Mouse (Mus musculus) lung, embryonic 16.5 days (tissue): ENCODE results near the gene Tm7sf2. TPM values are rescaled to one million over a fixed set of nuclear protein-coding genes. Genes with fewer than 3 reads are reported as not detected.
A peak's percentile ranks its signal among the peaks of the same experiment; 100 is the strongest.

Experiments
- ATAC-seq: fragments of 200-750 bp; cut with Nextera tagmentation; 2 replicates; pipeline ENCODE4 v1.8.0; 2017; ENCODE audit warnings: low read depth, mild to moderate bottlenecking, moderate library complexity
- H3K27ac ChIP-seq: fragments of 300-500 bp; sonication (generic); 2 replicates; pipeline ENCODE4 v1.5.1; 2014; ENCODE audit warnings: mild to moderate bottlenecking, control low read depth, low read length
- H3K27me3 ChIP-seq: fragments of 300-500 bp; sonication (generic); 2 replicates; pipeline ENCODE4 v1.6.1; 2014; ENCODE audit warnings: low read depth, low read length, mixed read lengths; ENCODE audit not compliant: control insufficient read depth, insufficient read depth
- H3K36me3 ChIP-seq: fragments of 300-500 bp; sonication (generic); 2 replicates; pipeline ENCODE4 v1.6.1; 2014; ENCODE audit warnings: low read length; ENCODE audit not compliant: control insufficient read depth, insufficient read depth
- H3K4me1 ChIP-seq: fragments of 300-500 bp; sonication (generic); replicated peaks from 2 replicates; pipeline ENCODE4 v1.6.1; 2014; ENCODE audit warnings: low read length, mixed read lengths; ENCODE audit not compliant: control insufficient read depth, insufficient read depth
- H3K4me2 ChIP-seq: fragments of 300-500 bp; sonication (generic); 2 replicates; pipeline ENCODE4 v1.6.1; 2014; ENCODE audit warnings: low read depth, low read length, control low read depth
- H3K4me3 ChIP-seq: fragments of 300-500 bp; sonication (generic); 2 replicates; pipeline ENCODE4 v1.5.1; 2014; ENCODE audit warnings: mild to moderate bottlenecking, low read length, control low read depth
- H3K9ac ChIP-seq: fragments of 300-500 bp; sonication (generic); 2 replicates; pipeline ENCODE4 v1.6.1; 2014; ENCODE audit warnings: low read length, control low read depth
- H3K9me3 ChIP-seq: fragments of 300-500 bp; sonication (generic); 2 replicates; pipeline ENCODE4 v1.6.1; 2016; ENCODE audit warnings: low read length; ENCODE audit not compliant: control insufficient read depth
- WGBS: fragments of 180-500 bp; shearing (Covaris S2); extraction: QIAGEN DNeasy Blood & Tissue Kit; methylation state at CpG from one replicate; pipeline ENCODE4 v1.1.7; 2014; 5-methylcytosine and 5-hydroxymethylcytosine counted together
- polyA plus RNA-seq: library from polyadenylated mRNA; unstranded; fragments of >200 nt; fragmentation: Nextera tagmentation; extraction: Ambion mirVana; gene quantifications from 2 replicates; pipeline ENCODE4 v1.2.1, GENCODE M21; 2015

The Tm7sf2 gene
- polyA plus RNA-seq, 1 experiment from 2014 or later: 12.1 TPM

GRCm38 (mm10) chr19:6097847-6098246 is 29.7 kb upstream of the Tm7sf2 start:
- Histone ChIP-seq H3K4me3 (no peak overlapping the region), H3K9ac (no peak overlapping the region), H3K36me3 (no peaks in the 10 kb centered on the region), H3K27me3 (no peaks in the 10 kb centered on the region), H3K4me1 (no peaks in the 10 kb centered on the region), H3K4me2 (no peak overlapping the region), H3K9me3 (no peaks in the 10 kb centered on the region), H3K27ac (no peak overlapping the region)
- WGBS: 75% methylated on average over 3 of the region's 3 CpGs
- no peak for ATAC-seq

GRCm38 (mm10) chr19:6094119-6094518 is 25.9 kb upstream of the Tm7sf2 start, which contains the start of gene AC131692.1:
AC131692.1 (plus strand) TSS chr19:6094419.
- 86% methylated on average over 7 of the region's 7 CpGs for WGBS
- H3K4me2 ChIP-seq: no peak within 1 kb of the TSS
- H3K36me3 ChIP-seq: peaks cover 13% of the 10 kb centered on the region
- H3K4me3 ChIP-seq: no peak within 1 kb of the TSS
- H3K9me3 ChIP-seq: no peaks in the 10 kb centered on the region
- no peak within 1 kb of the TSS for H3K9ac ChIP-seq
- H3K27me3 ChIP-seq: no peaks in the 10 kb centered on the region
- no peaks in the 10 kb centered on the region for H3K4me1 ChIP-seq
- no peak within 1 kb of the TSS for H3K27ac ChIP-seq
- ATAC-seq: no peak

- Histone ChIP-seq H3K36me3 (peaks cover 17% of the 10 kb centered on the region), H3K4me2 (no peak overlapping the region), H3K9ac (no peak overlapping the region), H3K27me3 (no peaks in the 10 kb centered on the region), H3K9me3 (no peaks in the 10 kb centered on the region), H3K4me1 (peaks cover 11% of the 10 kb centered on the region), H3K27ac (no peak overlapping the region), H3K4me3 (no peak overlapping the region)
- ATAC-seq: no peak
- WGBS: 96% methylated on average over 13 of the region's 13 CpGs
Measured at GRCm38 (mm10) chr19:6088841-6089240, 20.7 kb upstream of the Tm7sf2 start.

GRCm38 (mm10) chr19:6085417-6085879 is 17.3 kb upstream of the Tm7sf2 start:
- peak; percentile 72 for ATAC-seq
- Histone ChIP-seq H3K4me1 (peaks cover 13% of the 10 kb centered on the region), H3K27ac (peak overlapping the region; percentile 62)

GRCm38 (mm10) chr19:6084478-6085248 is 16.5 kb upstream of the Tm7sf2 start, which contains the start of the genes Zfpl1 and Cdca5:
Zfpl1 (minus strand) TSS chr19:6084956.
Cdca5 (plus strand) TSS chr19:6084983.
- Histone ChIP-seq H3K27ac (peak within 1 kb of the TSS; percentile 62), H3K9me3 (no peaks in the 10 kb centered on the region), H3K4me3 (peak within 1 kb of the TSS; percentile 76), H3K9ac (peak within 1 kb of the TSS; percentile 79), H3K36me3 (peaks cover 14% of the 10 kb centered on the region; the same call in 1 of the 2 replicates), H3K4me1 (peaks cover 13% of the 10 kb centered on the region), H3K4me2 (peak within 1 kb of the TSS; percentile 80), H3K27me3 (no peaks in the 10 kb centered on the region)
- under 1% methylated on average over 58 of the region's 58 CpGs for WGBS
- peak; percentile 94 for ATAC-seq

More at GRCm38 (mm10) chr19:6085417-6085879, 17.3 kb upstream of the Tm7sf2 start:
- Histone ChIP-seq H3K4me2 (peak overlapping the region; percentile 80), H3K4me3 (peak overlapping the region; percentile 76), H3K36me3 (peaks cover 15% of the 10 kb centered on the region), H3K27me3 (no peaks in the 10 kb centered on the region), H3K9ac (peak overlapping the region; percentile 79), H3K9me3 (no peaks in the 10 kb centered on the region)
- WGBS: under 1% methylated on average over 17 of the region's 17 CpGs

GRCm38 (mm10) chr19:6082156-6082555 is 14.0 kb upstream of the Tm7sf2 start, which contains the start of gene Gm28374:
Gm28374 (minus strand) TSS chr19:6082256.
- peaks cover 14% of the 10 kb centered on the region; the same call in 1 of the 2 replicates for H3K36me3 ChIP-seq

GRCm38 (mm10) chr19:6079983-6080480 is 11.9 kb upstream of the Tm7sf2 start, which contains the start of gene Tmem262:
Tmem262 (plus strand) TSS chr19:6080033.
- Histone ChIP-seq H3K4me1 (peaks cover 13% of the 10 kb centered on the region), H3K9me3 (no peaks in the 10 kb centered on the region), H3K9ac (no peak within 1 kb of the TSS), H3K4me2 (no peak within 1 kb of the TSS), H3K4me3 (no peak within 1 kb of the TSS), H3K36me3 (peaks cover 11% of the 10 kb centered on the region), H3K27me3 (no peaks in the 10 kb centered on the region), H3K27ac (no peak within 1 kb of the TSS)
- no peak for ATAC-seq
- WGBS: 89% methylated on average over 12 of the region's 12 CpGs

More at GRCm38 (mm10) chr19:6082156-6082555, 14.0 kb upstream of the Tm7sf2 start, which contains the start of gene Gm28374:
- Histone ChIP-seq H3K4me3 (no peak within 1 kb of the TSS), H3K27ac (no peak within 1 kb of the TSS), H3K9ac (no peak within 1 kb of the TSS), H3K27me3 (no peaks in the 10 kb centered on the region), H3K4me2 (no peak within 1 kb of the TSS), H3K4me1 (peaks cover 13% of the 10 kb centered on the region), H3K9me3 (no peaks in the 10 kb centered on the region)
- WGBS: 82% methylated on average over 9 of the region's 9 CpGs
- ATAC-seq: no peak

GRCm38 (mm10) chr19:6076564-6077393 is 8.6 kb upstream of the Tm7sf2 start, which contains the start of gene Vps51:
Vps51 (minus strand) TSS chr19:6077231.
- under 1% methylated on average over 33 of the region's 33 CpGs for WGBS
- H3K9ac ChIP-seq: peak within 1 kb of the TSS; percentile 90
- H3K27ac ChIP-seq: peak within 1 kb of the TSS; percentile 86
- peak; percentile 91 for ATAC-seq
- H3K4me1 ChIP-seq: peaks cover 6% of the 10 kb centered on the region
- peaks cover 15% of the 10 kb centered on the region for H3K36me3 ChIP-seq
- H3K27me3 ChIP-seq: no peaks in the 10 kb centered on the region
- H3K4me2 ChIP-seq: peak within 1 kb of the TSS; percentile 93
- peak within 1 kb of the TSS; percentile 92 for H3K4me3 ChIP-seq
- no peaks in the 10 kb centered on the region for H3K9me3 ChIP-seq
